Mouse (Mus musculus): Measurements from ENCODE around the gene Memo1. TPM values are rescaled to one million over a fixed set of nuclear protein-coding genes. Genes with fewer than 3 reads are reported as not detected.
"Not testable (repeated sequence)": the region's sequence is repeated elsewhere in the genome, so short reads cannot be mapped to it uniquely, and the experiment has no call there.

Gene Memo1
- polyA plus RNA-seq, 1 experiment from 2014 or later: 76.8 TPM

- H3K4me3 ChIP-seq: peak overlapping the region; percentile 87
- under 1% methylated on average over 45 of the region's 45 CpGs for WGBS
- peaks cover 37% of the 10 kb centered on the region for H3K36me3 ChIP-seq
- no peaks in the 10 kb centered on the region for H3K27me3 ChIP-seq (ENCODE audit: insufficient read depth, poor library complexity, severe bottlenecking)
- H3K9me3 ChIP-seq: no peaks in the 10 kb centered on the region
- H3K4me1 ChIP-seq (replicated peaks): peaks cover 19% of the 10 kb centered on the region
- DNase-seq (ENCODE audit: low spot score): no peak
- peak overlapping the region; percentile 96 for H3K27ac ChIP-seq
Observed at GRCm38 (mm10) chr17:74315445-74316308, 20.4 kb upstream of the Memo1 start.

GRCm38 (mm10) chr17:74306021-74306420, 10.7 kb upstream of the Memo1 start:
- H3K4me1 ChIP-seq (replicated peaks): no peaks in the 10 kb centered on the region
- H3K27ac ChIP-seq: no peak overlapping the region
- no peak overlapping the region for H3K4me3 ChIP-seq
- H3K9me3 ChIP-seq: no peaks in the 10 kb centered on the region
- no peaks in the 10 kb centered on the region for H3K27me3 ChIP-seq (ENCODE audit: insufficient read depth, poor library complexity, severe bottlenecking)
- WGBS: 94% methylated on average over 1 of the region's 1 CpGs
- DNase-seq (ENCODE audit: low spot score): no peak
- H3K36me3 ChIP-seq: peaks cover 87% of the 10 kb centered on the region

GRCm38 (mm10) chr17:74305616-74306015, 10.3 kb upstream of the Memo1 start:
- no peak for DNase-seq (ENCODE audit: low spot score)
- Histone ChIP-seq H3K27me3 (ENCODE audit: insufficient read depth, poor library complexity, severe bottlenecking) (no peaks in the 10 kb centered on the region), H3K36me3 (peaks cover 88% of the 10 kb centered on the region), H3K4me1 (replicated peaks) (no peaks in the 10 kb centered on the region), H3K4me3 (no peak overlapping the region), H3K27ac (no peak overlapping the region), H3K9me3 (no peaks in the 10 kb centered on the region)
- 97% methylated on average over 4 of the region's 4 CpGs for WGBS

GRCm38 (mm10) chr17:74304060-74304459, 8.7 kb upstream of the Memo1 start:
- H3K27ac ChIP-seq: no peak overlapping the region
- H3K36me3 ChIP-seq: peaks cover 89% of the 10 kb centered on the region
- H3K4me3 ChIP-seq: no peak overlapping the region
- H3K27me3 ChIP-seq (ENCODE audit: insufficient read depth, poor library complexity, severe bottlenecking): no peaks in the 10 kb centered on the region
- H3K4me1 ChIP-seq (replicated peaks): no peaks in the 10 kb centered on the region
- WGBS: 94% methylated on average over 4 of the region's 4 CpGs
- no peak for DNase-seq (ENCODE audit: low spot score)
- no peaks in the 10 kb centered on the region for H3K9me3 ChIP-seq

DNA sequence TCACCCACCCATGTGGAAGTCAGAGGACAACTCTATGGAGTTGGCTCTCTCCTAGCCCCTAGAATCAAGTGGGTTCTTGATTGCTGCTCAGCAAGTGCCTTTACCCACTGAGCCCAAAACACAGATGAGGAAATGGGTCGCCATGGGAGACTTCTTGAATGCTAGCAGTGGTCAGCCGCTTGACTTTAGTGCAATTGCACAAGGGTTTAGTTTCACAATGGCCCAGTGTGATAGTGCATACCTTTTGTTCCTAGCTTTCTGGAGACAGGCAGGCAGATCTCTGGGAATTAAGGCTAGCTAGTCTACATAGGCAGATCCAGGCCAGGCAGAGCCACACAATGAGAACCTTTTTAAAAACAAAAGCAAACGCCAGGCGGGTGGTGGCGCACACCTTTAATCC, 4.8 kb upstream of the Memo1 start:
- WGBS: 87% methylated on average over 5 of the region's 5 CpGs
- DNase-seq (ENCODE audit: low spot score): no peak
- H3K27ac ChIP-seq: no peak overlapping the region
- H3K27me3 ChIP-seq (ENCODE audit: insufficient read depth, poor library complexity, severe bottlenecking): no peaks in the 10 kb centered on the region
- H3K36me3 ChIP-seq: peaks cover 66% of the 10 kb centered on the region
- H3K9me3 ChIP-seq: no peaks in the 10 kb centered on the region
- H3K4me3 ChIP-seq: no peak overlapping the region
- no peaks in the 10 kb centered on the region; the same call in 1 of the 2 replicates for H3K4me1 ChIP-seq (replicated peaks)

DNA sequence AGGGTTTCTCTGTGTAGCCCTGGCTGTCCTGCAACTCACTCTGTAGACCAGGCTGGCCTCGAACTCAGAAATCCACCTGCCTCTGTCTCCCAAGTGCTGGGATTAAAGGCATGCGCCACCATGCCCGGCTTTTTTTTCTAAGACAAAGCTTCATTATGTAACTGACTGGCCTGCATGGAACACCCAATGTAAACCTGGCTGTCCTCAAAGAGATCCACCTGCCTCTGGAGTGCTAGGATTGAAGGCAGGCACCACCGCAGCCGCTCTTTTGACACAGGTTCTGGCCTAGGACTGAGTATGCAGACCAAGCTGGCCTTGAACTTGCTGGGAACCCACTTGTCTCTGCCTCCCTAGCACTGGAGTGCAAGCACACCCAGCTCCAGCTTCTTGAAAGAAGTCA, 1.7 kb upstream of the Memo1 start:
- not testable (repeated sequence) for DNase-seq (ENCODE audit: low spot score); H3K4me3 ChIP-seq; H3K9me3 ChIP-seq; H3K27ac ChIP-seq; H3K27me3 ChIP-seq (ENCODE audit: insufficient read depth, poor library complexity, severe bottlenecking)
- 93% methylated on average over 5 of the region's 5 CpGs for WGBS
- Histone ChIP-seq H3K4me1 (replicated peaks) (peaks cover 17% of the 10 kb centered on the region), H3K36me3 (peaks cover 43% of the 10 kb centered on the region)

GRCm38 (mm10) chr17:74296076-74296823, 929 bp upstream of the Memo1 start:
- Histone ChIP-seq H3K4me3 (peak overlapping the region; percentile 87), H3K27me3 (ENCODE audit: insufficient read depth, poor library complexity, severe bottlenecking) (no peaks in the 10 kb centered on the region), H3K4me1 (replicated peaks) (peaks cover 21% of the 10 kb centered on the region), H3K27ac (peak overlapping the region; percentile 98), H3K9me3 (no peaks in the 10 kb centered on the region), H3K36me3 (peaks cover 36% of the 10 kb centered on the region)
- WGBS: 50% methylated on average over 11 of the region's 11 CpGs
- DNase-seq (ENCODE audit: low spot score): no peak

- under 1% methylated on average over 77 of the region's 80 CpGs for WGBS
- H3K36me3 ChIP-seq: peaks cover 24% of the 10 kb centered on the region
- H3K4me3 ChIP-seq: peak overlapping the region; percentile 87
- H3K9me3 ChIP-seq: no peaks in the 10 kb centered on the region
- peak; percentile 82 for DNase-seq (ENCODE audit: low spot score)
- H3K4me1 ChIP-seq (replicated peaks): peaks cover 27% of the 10 kb centered on the region
- no peaks in the 10 kb centered on the region for H3K27me3 ChIP-seq (ENCODE audit: insufficient read depth, poor library complexity, severe bottlenecking)
- peak overlapping the region; percentile 98 for H3K27ac ChIP-seq
Observed at GRCm38 (mm10) chr17:74294426-74295025, 795 bp downstream of the Memo1 start.

GRCm38 (mm10) chr17:74293687-74294425, 1.5 kb downstream of the Memo1 start:
- H3K4me1 ChIP-seq (replicated peaks): peaks cover 27% of the 10 kb centered on the region
- peak overlapping the region; percentile 98 for H3K27ac ChIP-seq
- WGBS: 2% methylated on average over 18 of the region's 18 CpGs
- no peaks in the 10 kb centered on the region for H3K27me3 ChIP-seq (ENCODE audit: insufficient read depth, poor library complexity, severe bottlenecking)
- peak overlapping the region; percentile 87 for H3K4me3 ChIP-seq
- DNase-seq (ENCODE audit: low spot score): peak; percentile 60
- no peaks in the 10 kb centered on the region for H3K9me3 ChIP-seq
- H3K36me3 ChIP-seq: peaks cover 21% of the 10 kb centered on the region

GRCm38 (mm10) chr17:74291640-74292361, 3.5 kb downstream of the Memo1 start:
- H3K4me3 ChIP-seq: no peak overlapping the region
- H3K9me3 ChIP-seq: peaks cover 5% of the 10 kb centered on the region; the same call in 1 of the 2 replicates
- peaks cover 24% of the 10 kb centered on the region for H3K36me3 ChIP-seq
- peaks cover 27% of the 10 kb centered on the region for H3K4me1 ChIP-seq (replicated peaks)
- no peak overlapping the region for H3K27ac ChIP-seq
- DNase-seq (ENCODE audit: low spot score): no peak
- H3K27me3 ChIP-seq (ENCODE audit: insufficient read depth, poor library complexity, severe bottlenecking): no peaks in the 10 kb centered on the region
- WGBS: 91% methylated on average over 4 of the region's 4 CpGs

- no peak for DNase-seq (ENCODE audit: low spot score)
- no peak overlapping the region for H3K27ac ChIP-seq
- H3K4me3 ChIP-seq: no peak overlapping the region
- H3K27me3 ChIP-seq (ENCODE audit: insufficient read depth, poor library complexity, severe bottlenecking): no peaks in the 10 kb centered on the region
- H3K4me1 ChIP-seq (replicated peaks): peaks cover 27% of the 10 kb centered on the region
- H3K9me3 ChIP-seq: peaks cover 5% of the 10 kb centered on the region; the same call in 1 of the 2 replicates
- peaks cover 24% of the 10 kb centered on the region for H3K36me3 ChIP-seq
Observed at GRCm38 (mm10) chr17:74290869-74291268, 4.5 kb downstream of the Memo1 start.

DNA sequence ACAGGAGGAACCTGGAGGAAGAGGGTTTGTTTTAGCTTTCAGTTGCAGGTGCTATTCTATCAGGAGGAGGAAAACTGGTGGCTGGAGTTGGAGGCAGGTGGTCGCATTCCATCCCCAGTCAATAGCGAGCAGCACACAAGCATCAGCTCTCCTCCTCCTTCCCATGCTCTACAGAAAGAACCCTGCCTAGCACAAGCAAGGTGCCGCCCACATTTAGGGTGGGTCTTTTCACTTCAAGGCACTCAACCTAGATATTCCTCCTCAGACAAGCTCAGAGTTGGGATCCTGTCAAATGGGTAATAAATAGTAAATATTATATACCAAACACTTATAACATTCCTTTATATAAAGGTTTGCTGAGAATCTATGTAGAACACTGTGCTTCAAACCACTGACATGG, 5.1 kb downstream of the Memo1 start:
- Histone ChIP-seq H3K27me3 (ENCODE audit: insufficient read depth, poor library complexity, severe bottlenecking) (no peaks in the 10 kb centered on the region), H3K9me3 (peaks cover 5% of the 10 kb centered on the region; the same call in 1 of the 2 replicates), H3K4me1 (replicated peaks) (peaks cover 27% of the 10 kb centered on the region), H3K36me3 (peaks cover 26% of the 10 kb centered on the region), H3K4me3 (no peak overlapping the region), H3K27ac (no peak overlapping the region)
- 83% methylated on average over 3 of the region's 3 CpGs for WGBS
- no peak for DNase-seq (ENCODE audit: low spot score)
